Mouse (Mus musculus) limb, embryonic 12.5 days (tissue): ENCODE measurements around the gene Tmem222. TPM values are rescaled to one million over a fixed set of nuclear protein-coding genes. Genes with fewer than 3 reads are reported as not detected.
A peak's percentile ranks its signal among the peaks of the same experiment; 100 is the strongest.

Experiments
- ATAC-seq: fragments of 200-750 bp; cut with Nextera tagmentation; 2 replicates; pipeline ENCODE4 v1.8.0; 2017; ENCODE audit warnings: low read depth, moderate TSS enrichment; ENCODE audit not compliant: insufficient number of reproducible peaks, insufficient read depth, low FRiP score, low TSS enrichment
- H3K27ac ChIP-seq: fragments of 300-500 bp; sonication (generic); 2 replicates; pipeline ENCODE4 v1.5.1; 2016; ENCODE audit warnings: mild to moderate bottlenecking, moderate library complexity
- H3K27me3 ChIP-seq: fragments of 300-500 bp; sonication (generic); 2 replicates; pipeline ENCODE4 v1.6.1; 2016; ENCODE audit warnings: mild to moderate bottlenecking, moderate library complexity
- H3K36me3 ChIP-seq: fragments of 300-500 bp; sonication (generic); 2 replicates; pipeline ENCODE4 v1.6.1; 2016; ENCODE audit warnings: mild to moderate bottlenecking, moderate library complexity
- H3K4me1 ChIP-seq: fragments of 300-500 bp; sonication (generic); replicated peaks from 2 replicates; pipeline ENCODE4 v1.6.1; 2016
- H3K4me2 ChIP-seq: fragments of 300-500 bp; sonication (generic); 2 replicates; pipeline ENCODE4 v1.6.1; 2016; ENCODE audit warnings: mild to moderate bottlenecking, moderate library complexity
- H3K4me3 ChIP-seq: fragments of 300-500 bp; sonication (generic); replicated peaks from 2 replicates; pipeline ENCODE4 v1.5.1; 2016; ENCODE audit warnings: mild to moderate bottlenecking
- H3K9ac ChIP-seq: fragments of 300-500 bp; sonication (generic); replicated peaks from 2 replicates; pipeline ENCODE4 v1.6.1; 2016; ENCODE audit warnings: mild to moderate bottlenecking, moderate library complexity
- H3K9me3 ChIP-seq: fragments of 300-500 bp; sonication (generic); 2 replicates; pipeline ENCODE4 v1.6.1; 2016; ENCODE audit warnings: mild to moderate bottlenecking, moderate library complexity
- WGBS: fragments of 180-500 bp; shearing (Covaris S2); methylation state at CpG from one replicate; pipeline ENCODE4 v1.1.7; 2016; 5-methylcytosine and 5-hydroxymethylcytosine counted together
- polyA plus RNA-seq: library from polyadenylated mRNA; unstranded; fragments of >200 nt; fragmentation: Nextera tagmentation; extraction: Ambion mirVana; gene quantifications from 2 replicates; pipeline ENCODE4 v1.2.1, GENCODE M21; 2016

Gene Tmem222
- 81.4 and 85.3 TPM in 2 replicates for polyA plus RNA-seq

- H3K9me3 ChIP-seq = no peaks in the 10 kb centered on the region
- peak; percentile 77 for ATAC-seq
- WGBS = under 1% methylated on average over 73 of the region's 73 CpGs
- H3K9ac ChIP-seq = peak within 1 kb of the TSS; percentile 82
- H3K27ac ChIP-seq = peak within 1 kb of the TSS; percentile 92
- H3K4me1 ChIP-seq = peaks cover 37% of the 10 kb centered on the region
- H3K4me2 ChIP-seq = peak within 1 kb of the TSS; percentile 78
- no peaks in the 10 kb centered on the region for H3K27me3 ChIP-seq
- H3K4me3 ChIP-seq = peak within 1 kb of the TSS; percentile 76
- peaks cover 20% of the 10 kb centered on the region; the same call in 1 of the 2 replicates for H3K36me3 ChIP-seq
Observed at GRCm38 (mm10) chr4:133277104-133278026, at the start of gene Tmem222. Tmem222 (minus strand) TSS chr4:133277792.

- Histone ChIP-seq H3K4me2 (no peak overlapping the region), H3K27ac (no peak overlapping the region), H3K4me3 (no peak overlapping the region), H3K4me1 (0 out of 2 replicates have a peak, but pooled peaks cover 4% of the 10 kb centered on the region), H3K36me3 (peaks cover 20% of the 10 kb centered on the region; the same call in 1 of the 2 replicates), H3K9ac (no peak overlapping the region), H3K9me3 (no peaks in the 10 kb centered on the region), H3K27me3 (no peaks in the 10 kb centered on the region)
- 89% methylated on average over 3 of the region's 3 CpGs for WGBS
- no peak for ATAC-seq
Observed at GRCm38 (mm10) chr4:133319667-133320066, 42.1 kb upstream of the Tmem222 start.

DNA sequence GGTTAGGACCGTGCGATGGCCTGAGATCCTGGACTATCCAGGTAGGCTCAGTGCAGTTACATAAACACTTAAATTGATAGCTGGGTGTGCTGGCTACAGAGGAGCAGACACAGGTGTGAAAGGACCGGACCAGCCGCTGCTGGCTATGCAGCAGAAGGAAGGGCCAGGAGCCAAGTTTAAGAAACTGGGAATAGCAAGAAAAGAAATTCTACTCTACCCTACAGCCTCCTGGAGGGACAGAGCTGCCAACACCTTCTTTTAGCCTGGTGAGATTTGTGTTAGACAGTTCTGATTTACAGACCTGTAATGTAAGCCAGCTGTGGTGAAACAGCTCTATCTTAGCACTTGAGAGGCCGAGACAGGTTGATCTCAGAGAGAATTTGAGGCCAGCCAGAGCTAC is 38.4 kb upstream of the Tmem222 start:
- ATAC-seq = no peak
- H3K9ac ChIP-seq = no peak overlapping the region
- 65% methylated on average over 5 of the region's 5 CpGs for WGBS

GRCm38 (mm10) chr4:133314896-133315295 is 37.3 kb upstream of the Tmem222 start:
- Histone ChIP-seq H3K9me3 (no peaks in the 10 kb centered on the region), H3K27me3 (no peaks in the 10 kb centered on the region), H3K4me2 (no peak overlapping the region), H3K36me3 (peaks cover 24% of the 10 kb centered on the region), H3K4me3 (no peak overlapping the region), H3K4me1 (0 out of 2 replicates have a peak, but pooled peaks cover 4% of the 10 kb centered on the region), H3K9ac (no peak overlapping the region), H3K27ac (no peak overlapping the region)
- no peak for ATAC-seq
- 81% methylated on average over 8 of the region's 8 CpGs for WGBS

More for the DNA sequence above, 38.4 kb upstream of the Tmem222 start:
- H3K27ac ChIP-seq = no peak overlapping the region
- no peak overlapping the region for H3K4me2 ChIP-seq
- H3K9me3 ChIP-seq = no peaks in the 10 kb centered on the region
- H3K4me1 ChIP-seq = 0 out of 2 replicates have a peak, but pooled peaks cover 4% of the 10 kb centered on the region
- no peaks in the 10 kb centered on the region for H3K27me3 ChIP-seq
- H3K36me3 ChIP-seq = peaks cover 24% of the 10 kb centered on the region
- H3K4me3 ChIP-seq = no peak overlapping the region

GRCm38 (mm10) chr4:133309948-133310347 is 32.4 kb upstream of the Tmem222 start:
- Histone ChIP-seq H3K36me3 (peaks cover 33% of the 10 kb centered on the region), H3K9ac (no peak overlapping the region), H3K27ac (no peak overlapping the region), H3K4me2 (no peak overlapping the region), H3K27me3 (no peaks in the 10 kb centered on the region), H3K4me3 (no peak overlapping the region), H3K4me1 (no peaks in the 10 kb centered on the region), H3K9me3 (no peaks in the 10 kb centered on the region)
- WGBS = 0% methylated on average over 3 of the region's 3 CpGs
- ATAC-seq = no peak

- Histone ChIP-seq H3K27me3 (no peaks in the 10 kb centered on the region), H3K4me2 (no peak overlapping the region), H3K9ac (no peak overlapping the region), H3K4me1 (no peaks in the 10 kb centered on the region), H3K27ac (no peak overlapping the region), H3K36me3 (peaks cover 43% of the 10 kb centered on the region), H3K4me3 (no peak overlapping the region), H3K9me3 (no peaks in the 10 kb centered on the region)
- ATAC-seq = no peak
- 36% methylated on average over 3 of the region's 3 CpGs for WGBS
Observed at GRCm38 (mm10) chr4:133307331-133307730, 29.7 kb upstream of the Tmem222 start.

- H3K4me3 ChIP-seq = no peak overlapping the region
- WGBS = 87% methylated on average over 7 of the region's 7 CpGs
- H3K9ac ChIP-seq = no peak overlapping the region
- H3K27me3 ChIP-seq = no peaks in the 10 kb centered on the region
- no peak overlapping the region for H3K27ac ChIP-seq
- no peaks in the 10 kb centered on the region for H3K9me3 ChIP-seq
- H3K4me1 ChIP-seq = no peaks in the 10 kb centered on the region
- peaks cover 50% of the 10 kb centered on the region for H3K36me3 ChIP-seq
- ATAC-seq = no peak
- H3K4me2 ChIP-seq = no peak overlapping the region
Observed at GRCm38 (mm10) chr4:133305825-133306224, 28.2 kb upstream of the Tmem222 start.

DNA sequence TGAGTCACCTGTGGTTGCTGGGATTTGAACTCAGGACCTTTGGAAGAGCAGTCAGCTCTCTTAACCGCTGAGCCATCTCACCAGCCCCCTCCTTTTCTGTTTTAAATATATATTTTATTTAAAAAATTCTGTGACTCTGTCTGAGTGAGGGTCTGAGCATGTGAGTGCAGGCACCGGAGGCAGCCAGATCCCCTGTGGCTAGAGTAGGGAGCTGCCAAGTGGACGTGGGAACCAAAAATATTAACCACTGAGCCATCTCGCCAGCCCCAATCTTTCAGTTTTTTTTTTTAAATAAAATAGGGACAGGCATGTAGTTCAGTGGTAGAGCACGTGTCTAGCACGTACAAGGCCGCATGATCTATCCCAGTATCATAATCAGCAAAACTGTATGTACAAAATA is 27.2 kb upstream of the Tmem222 start:
- Histone ChIP-seq H3K4me1 (no peaks in the 10 kb centered on the region), H3K4me3 (no peak overlapping the region), H3K27me3 (no peaks in the 10 kb centered on the region), H3K36me3 (peaks cover 61% of the 10 kb centered on the region), H3K27ac (no peak overlapping the region), H3K9me3 (no peaks in the 10 kb centered on the region), H3K4me2 (no peak overlapping the region), H3K9ac (no peak overlapping the region)
- WGBS = 91% methylated on average over 7 of the region's 7 CpGs
- ATAC-seq = no peak

DNA sequence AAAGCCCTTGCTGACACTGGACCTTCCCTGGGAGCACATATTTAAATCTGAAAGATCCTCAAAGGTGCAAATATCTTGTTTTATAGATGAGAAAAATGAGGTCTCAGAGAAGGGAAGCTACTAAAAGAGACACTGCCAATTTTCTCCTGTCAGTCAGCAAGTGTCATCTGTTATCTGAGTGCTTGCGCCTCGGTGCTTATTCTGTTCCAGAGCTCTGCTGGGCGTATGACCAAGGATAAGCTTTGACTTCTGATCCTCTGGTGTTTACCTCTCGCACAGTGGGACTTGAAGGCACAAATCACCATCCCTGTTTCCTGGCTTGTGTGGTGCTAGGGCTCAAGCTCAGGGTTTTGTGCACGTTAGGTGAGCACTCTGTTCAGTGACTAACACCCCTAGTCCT is 25.1 kb upstream of the Tmem222 start:
- Histone ChIP-seq H3K4me1 (peaks cover 10% of the 10 kb centered on the region; the same call in 1 of the 2 replicates), H3K36me3 (peaks cover 53% of the 10 kb centered on the region), H3K4me3 (no peak overlapping the region), H3K9me3 (no peaks in the 10 kb centered on the region), H3K9ac (no peak overlapping the region), H3K4me2 (no peak overlapping the region), H3K27me3 (no peaks in the 10 kb centered on the region), H3K27ac (no peak overlapping the region)
- no peak for ATAC-seq
- 88% methylated on average over 5 of the region's 5 CpGs for WGBS

- H3K4me1 ChIP-seq = peaks cover 15% of the 10 kb centered on the region; the same call in 1 of the 2 replicates
- H3K36me3 ChIP-seq = peaks cover 58% of the 10 kb centered on the region
- H3K27me3 ChIP-seq = no peaks in the 10 kb centered on the region
- no peak overlapping the region for H3K4me2 ChIP-seq
- H3K9ac ChIP-seq = no peak overlapping the region
- H3K4me3 ChIP-seq = no peak overlapping the region
- 29% methylated on average over 4 of the region's 4 CpGs for WGBS
- ATAC-seq = no peak
- no peaks in the 10 kb centered on the region for H3K9me3 ChIP-seq
- no peak overlapping the region for H3K27ac ChIP-seq
Observed at GRCm38 (mm10) chr4:133301802-133302201, 24.2 kb upstream of the Tmem222 start.

GRCm38 (mm10) chr4:133300421-133300820 is 22.8 kb upstream of the Tmem222 start:
- H3K27me3 ChIP-seq = no peaks in the 10 kb centered on the region
- WGBS = 84% methylated on average over 11 of the region's 11 CpGs
- H3K27ac ChIP-seq = no peak overlapping the region
- no peak overlapping the region for H3K9ac ChIP-seq
- H3K4me1 ChIP-seq = peaks cover 15% of the 10 kb centered on the region; the same call in 1 of the 2 replicates
- H3K36me3 ChIP-seq = peaks cover 70% of the 10 kb centered on the region
- no peak overlapping the region for H3K4me2 ChIP-seq
- ATAC-seq = no peak
- no peak overlapping the region for H3K4me3 ChIP-seq
- H3K9me3 ChIP-seq = no peaks in the 10 kb centered on the region
